10 mouse cellular contexts compared by ENCODE assay signal in the genomic region with DNA sequence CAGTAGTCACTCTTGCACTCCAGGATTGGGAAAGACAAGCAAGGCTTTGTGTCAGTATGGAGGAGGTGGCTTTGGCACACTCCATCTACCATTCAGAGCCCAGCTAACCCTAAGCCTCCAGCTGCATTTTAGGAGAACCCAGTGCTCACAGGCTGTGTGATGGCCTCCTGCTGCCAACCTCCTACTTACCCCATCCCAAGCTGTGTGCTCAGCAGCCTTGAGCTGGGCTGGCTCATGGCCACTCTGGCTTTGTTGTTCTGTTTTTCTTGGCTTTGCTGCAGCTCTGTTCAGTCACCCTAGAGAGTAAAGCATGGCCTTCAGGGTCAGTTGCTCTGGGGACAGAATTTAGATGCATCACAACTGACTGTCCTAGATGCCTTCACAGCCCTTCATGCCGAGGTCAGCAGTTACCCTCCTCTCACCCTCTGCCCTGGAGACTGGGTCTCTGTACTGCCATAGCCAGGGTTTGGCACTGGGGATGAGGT. TPM values are rescaled to one million over a fixed set of nuclear protein-coding genes. Genes with fewer than 3 reads are reported as not detected.
A peak's percentile ranks its signal among the peaks of the same experiment; 100 is the strongest.
DNase-seq lines count a peak whose midpoint lies in the region; ATAC-seq and TF ChIP-seq lines count a peak whose summit lies in the region.
"Had no signal": no experiment of that assay in that cellular context is flagged by ENCODE, and none has a peak within 500 bp of the region (broad histone marks: within the 10 kb centered on the region; RNA-seq: fewer than 3 reads in every experiment).

No protein-coding gene starts in this region.

- H3K27me3 ChIP-seq in forebrain, embryonic 15.5 days = no peaks in the 10 kb centered on the region
- H3K27me3 ChIP-seq in forebrain, embryonic 11.5 days (ENCODE audit: control insufficient read depth, insufficient read depth, low read length) = no peaks in the 10 kb centered on the region
- H3K27me3 ChIP-seq in kidney, postnatal 0 days (ENCODE audit: insufficient read depth, low read length) = no peaks in the 10 kb centered on the region
- no peaks in the 10 kb centered on the region for H3K27me3 ChIP-seq in testis, adult 2 months (ENCODE audit: control insufficient read depth, insufficient read depth, low read length)

- TF ChIP-seq POLR2A in lung, adult 2 months (IDR thresholded peaks at IDR 0.05; ENCODE audit: borderline replicate concordance, extremely low read depth, low read depth, low read length) = no peak
- TF ChIP-seq POLR2A in testis, adult 2 months (IDR thresholded peaks at IDR 0.05; ENCODE audit: control insufficient read depth, low read depth, low read length) = no peak

- no peak for TF ChIP-seq CTCF in kidney, postnatal 0 days (IDR thresholded peaks at IDR 0.05; ENCODE audit: low read depth)
- no peak for TF ChIP-seq CTCF in lung, adult 2 months (IDR thresholded peaks at IDR 0.05; ENCODE audit: insufficient read depth, low read length)
- TF ChIP-seq CTCF in testis, adult 2 months (IDR thresholded peaks at IDR 0.05; ENCODE audit: control insufficient read depth, insufficient read depth, insufficient replicate concordance, low read depth, low read length) = no peak

- H3K4me1 ChIP-seq in forebrain, embryonic 15.5 days = no peaks in the 10 kb centered on the region
- no peaks in the 10 kb centered on the region for H3K4me1 ChIP-seq in forebrain, embryonic 11.5 days (replicated peaks; ENCODE audit: control insufficient read depth, insufficient read depth, low read length)
- no peaks in the 10 kb centered on the region for H3K4me1 ChIP-seq in kidney, postnatal 0 days (replicated peaks; ENCODE audit: insufficient read depth, low read length)
- H3K4me1 ChIP-seq in lung, adult 2 months (ENCODE audit: control insufficient read depth, insufficient read depth, low read length) = no peaks in the 10 kb centered on the region
- no peaks in the 10 kb centered on the region for H3K4me1 ChIP-seq in testis, adult 2 months (ENCODE audit: control insufficient read depth, insufficient read depth, low read length)

- no peak for DNase-seq in forebrain, embryonic 11.5 days (ENCODE audit: low spot score)
- peak; percentile 53 to 77 for DNase-seq in adrenal gland, adult 18-20 months (ENCODE audit: low spot score in 2 of 2)
- peak; percentile 67 to 77 for DNase-seq in frontal cortex, adult 2 months (ENCODE audit: extremely low spot score in 1 of 2, low spot score in 1 of 2)
- peak; percentile 35 for DNase-seq in kidney, postnatal 0 days (ENCODE audit: low spot score)
- DNase-seq in lung, adult 2 months = peak; percentile 13
- DNase-seq in spleen, postnatal 4 days (ENCODE audit: low spot score in 2 of 2) = no peak

- WGBS in forebrain, embryonic 15.5 days = 81% methylated on average over 1 of the region's 1 CpGs
- WGBS in forebrain, embryonic 11.5 days = 74% methylated on average over 1 of the region's 1 CpGs
- WGBS in kidney, postnatal 0 days = 62% methylated on average over 1 of the region's 1 CpGs
- WGBS in lung, adult 2 months = 68% methylated on average over 1 of the region's 1 CpGs

- no peak overlapping the region for H3K4me3 ChIP-seq in forebrain, embryonic 15.5 days
- H3K4me3 ChIP-seq in forebrain, embryonic 11.5 days (ENCODE audit: low read depth, low read length) = no peak overlapping the region
- no peak overlapping the region for H3K4me3 ChIP-seq in kidney, postnatal 0 days (replicated peaks; ENCODE audit: low read depth, low read length)
- no peak overlapping the region for H3K4me3 ChIP-seq in lung, adult 2 months (replicated peaks; ENCODE audit: extremely low read depth, low read depth, low read length)
- H3K4me3 ChIP-seq in testis, adult 2 months (ENCODE audit: control insufficient read depth, low read depth, low read length) = no peak overlapping the region

- H3K9me3 ChIP-seq in forebrain, embryonic 15.5 days = no peaks in the 10 kb centered on the region
- no peaks in the 10 kb centered on the region for H3K9me3 ChIP-seq in forebrain, embryonic 11.5 days (ENCODE audit: control insufficient read depth, low read length)
- H3K9me3 ChIP-seq in kidney, postnatal 0 days (replicated peaks; ENCODE audit: low read length) = no peaks in the 10 kb centered on the region

- no peaks in the 10 kb centered on the region for H3K36me3 ChIP-seq in forebrain, embryonic 15.5 days
- no peaks in the 10 kb centered on the region for H3K36me3 ChIP-seq in forebrain, embryonic 11.5 days (ENCODE audit: control insufficient read depth, insufficient read depth, low read length)
- no peaks in the 10 kb centered on the region for H3K36me3 ChIP-seq in kidney, postnatal 0 days (ENCODE audit: insufficient read depth, low read length)
- no peaks in the 10 kb centered on the region for H3K36me3 ChIP-seq in testis, adult 2 months (ENCODE audit: control insufficient read depth, insufficient read depth, low read length)

- no peak overlapping the region for H3K9ac ChIP-seq in forebrain, embryonic 15.5 days (replicated peaks)
- H3K9ac ChIP-seq in forebrain, embryonic 11.5 days (ENCODE audit: low read length) = no peak overlapping the region
- H3K9ac ChIP-seq in kidney, postnatal 0 days (ENCODE audit: low read depth, low read length) = no peak overlapping the region
- H3K9ac ChIP-seq: liver, embryonic 14.5 days had no signal

- no peak overlapping the region for H3K4me2 ChIP-seq in forebrain, embryonic 15.5 days (replicated peaks)
- no peak overlapping the region for H3K4me2 ChIP-seq in forebrain, embryonic 11.5 days (ENCODE audit: low read depth, low read length, severe bottlenecking)
- no peak overlapping the region for H3K4me2 ChIP-seq in kidney, postnatal 0 days (ENCODE audit: low read length)

- ATAC-seq in forebrain, embryonic 15.5 days (replicated peaks) = peak; percentile 53; the same call in 1 of the 2 replicates
- no peak for ATAC-seq in forebrain, embryonic 11.5 days (replicated peaks; ENCODE audit: low FRiP score)
- ATAC-seq in kidney, postnatal 0 days (replicated peaks; ENCODE audit: low FRiP score, low read depth) = peak; percentile 49; the same call in 1 of the 2 replicates

- no peak overlapping the region for H3K27ac ChIP-seq in forebrain, embryonic 15.5 days (replicated peaks)
- no peak overlapping the region for H3K27ac ChIP-seq in forebrain, embryonic 11.5 days (ENCODE audit: low read depth, low read length)
- H3K27ac ChIP-seq in kidney, postnatal 0 days = no peak overlapping the region
- H3K27ac ChIP-seq in testis, adult 2 months (ENCODE audit: control insufficient read depth, insufficient read depth, low read depth, low read length) = peak overlapping the region; percentile 55
- H3K27ac ChIP-seq: liver, embryonic 14.5 days had no signal

RNA-seq across cellular contexts. Expression of a gene that starts 12.7 kb away (rescaled TPM):
- not detected in 2 replicates for polyA plus RNA-seq in forebrain, embryonic 15.5 days (2015; fragmentation: Nextera tagmentation; extraction: Ambion mirVana)
- not detected in 2 replicates for polyA plus RNA-seq in forebrain, embryonic 11.5 days (2014; fragmentation: Nextera tagmentation; extraction: Ambion mirVana)
- 1 to 10 TPM; 1.6 to 3.1 TPM for total RNA-seq in adrenal gland, adult 18-20 months (2021)
- polyA plus RNA-seq in frontal cortex, adult 2 months (2012; rRNA removed) = 0.32 TPM in 2 replicates
- 2.2 and 2.6 TPM in 2 replicates for polyA plus RNA-seq in kidney, postnatal 0 days (2015; fragmentation: Nextera tagmentation; extraction: Ambion mirVana)
- polyA plus RNA-seq in lung, adult 2 months (2012; rRNA removed) = 0.03 and 0.11 TPM in 2 replicates
- 0.22 and 0.23 TPM in 2 replicates for polyA plus RNA-seq in testis, adult 2 months (2012; rRNA removed)
- polyA plus RNA-seq: liver, embryonic 14.5 days had no signal

RNA-seq across cellular contexts. Expression of a gene that starts 24.4 kb away (rescaled TPM):
- not detected in 2 replicates for polyA plus RNA-seq in forebrain, embryonic 15.5 days (2015; fragmentation: Nextera tagmentation; extraction: Ambion mirVana)
- polyA plus RNA-seq in forebrain, embryonic 11.5 days (2014; fragmentation: Nextera tagmentation; extraction: Ambion mirVana) = not detected in 2 replicates
- 1 to 10 TPM; 4.1 to 5.4 TPM for total RNA-seq in adrenal gland, adult 18-20 months (2021)
- polyA plus RNA-seq in frontal cortex, adult 2 months (2012; rRNA removed) = 2.8 and 3.5 TPM in 2 replicates
- polyA plus RNA-seq in kidney, postnatal 0 days (2015; fragmentation: Nextera tagmentation; extraction: Ambion mirVana) = 18.0 and 26.8 TPM in 2 replicates
- 0.31 and 0.45 TPM in 2 replicates for polyA plus RNA-seq in lung, adult 2 months (2012; rRNA removed)
- 10.4 and 10.7 TPM in 2 replicates for polyA plus RNA-seq in testis, adult 2 months (2012; rRNA removed)

RNA-seq across cellular contexts. Expression of a gene that starts 35.5 kb away (rescaled TPM):
- polyA plus RNA-seq in forebrain, embryonic 15.5 days (2015; fragmentation: Nextera tagmentation; extraction: Ambion mirVana) = not detected in 2 replicates
- polyA plus RNA-seq in forebrain, embryonic 11.5 days (2014; fragmentation: Nextera tagmentation; extraction: Ambion mirVana) = not detected in 2 replicates
- 10 to 100 TPM in 1 of 2 experiments, 1 to 10 TPM in 1; 7.0 to 10.2 TPM for total RNA-seq in adrenal gland, adult 18-20 months (2021)
- 4.6 and 6.3 TPM in 2 replicates for polyA plus RNA-seq in frontal cortex, adult 2 months (2012; rRNA removed)
- 0.88 and 1.1 TPM in 2 replicates for polyA plus RNA-seq in kidney, postnatal 0 days (2015; fragmentation: Nextera tagmentation; extraction: Ambion mirVana)
- polyA plus RNA-seq in lung, adult 2 months (2012; rRNA removed) = 0.27 TPM in 1 of 2 replicates, not detected in the other
- polyA plus RNA-seq in testis, adult 2 months (2012; rRNA removed) = 1.3 and 2.9 TPM in 2 replicates
- polyA plus RNA-seq: liver, embryonic 14.5 days; stomach, embryonic 16.5 days had no signal

RNA-seq across cellular contexts. Expression of a gene that starts 35.5 kb away (rescaled TPM):
- not detected in 2 replicates for polyA plus RNA-seq in forebrain, embryonic 15.5 days (2015; fragmentation: Nextera tagmentation; extraction: Ambion mirVana)
- not detected in 2 replicates for polyA plus RNA-seq in forebrain, embryonic 11.5 days (2014; fragmentation: Nextera tagmentation; extraction: Ambion mirVana)
- 1 to 10 TPM; 1.4 to 1.8 TPM for total RNA-seq in adrenal gland, adult 18-20 months (2021)
- 1.3 and 1.7 TPM in 2 replicates for polyA plus RNA-seq in frontal cortex, adult 2 months (2012; rRNA removed)
- polyA plus RNA-seq in kidney, postnatal 0 days (2015; fragmentation: Nextera tagmentation; extraction: Ambion mirVana) = 0.14 and 0.64 TPM in 2 replicates
- 1.4 and 4.3 TPM in 2 replicates for polyA plus RNA-seq in lung, adult 2 months (2012; rRNA removed)
- 0.23 and 0.41 TPM in 2 replicates for polyA plus RNA-seq in testis, adult 2 months (2012; rRNA removed)
- polyA plus RNA-seq: liver, embryonic 14.5 days; stomach, embryonic 16.5 days had no signal

RNA-seq across cellular contexts. Expression of a gene that starts 48.4 kb away (rescaled TPM):
- 6.0 and 6.8 TPM in 2 replicates for polyA plus RNA-seq in forebrain, embryonic 15.5 days (2015; fragmentation: Nextera tagmentation; extraction: Ambion mirVana)
- 7.0 and 7.5 TPM in 2 replicates for polyA plus RNA-seq in forebrain, embryonic 11.5 days (2014; fragmentation: Nextera tagmentation; extraction: Ambion mirVana)
- total RNA-seq in adrenal gland, adult 18-20 months (2021) = 1 to 10 TPM; 7.0 to 9.5 TPM
- 8.7 and 8.9 TPM in 2 replicates for polyA plus RNA-seq in frontal cortex, adult 2 months (2012; rRNA removed)
- polyA plus RNA-seq in kidney, postnatal 0 days (2015; fragmentation: Nextera tagmentation; extraction: Ambion mirVana) = 7.2 and 7.7 TPM in 2 replicates
- polyA plus RNA-seq in lung, adult 2 months (2012; rRNA removed) = 1.3 and 1.9 TPM in 2 replicates
- 27.6 and 45.1 TPM in 2 replicates for polyA plus RNA-seq in testis, adult 2 months (2012; rRNA removed)

Comparison
In these comparisons a context has a peak if more than half of its experiments do, and no peak if none do; other contexts are left out.
1. DNase-seq: peak in adrenal gland, adult 18-20 months (2 of 2), frontal cortex, adult 2 months (2 of 2), kidney, postnatal 0 days (single experiment) and lung, adult 2 months (single experiment); none in forebrain, embryonic 11.5 days (single experiment) and spleen, postnatal 4 days (0 of 2).